Mouse (Mus musculus) small intestine, adult 2 months (tissue): Measurements from ENCODE around the gene Olfr1138. TPM values are rescaled to one million over a fixed set of nuclear protein-coding genes. Genes with fewer than 3 reads are reported as not detected.

Experiments
- H3K27ac ChIP-seq: fragments of 200-500 bp; 2 replicates; pipeline ENCODE4 v1.5.1; 2012; ENCODE audit warnings: low read depth, low read length, control low read depth, inconsistent platforms; ENCODE audit not compliant: insufficient read depth
- H3K27me3 ChIP-seq: fragments of 200-500 bp; 2 replicates; pipeline ENCODE4 v1.6.1; 2012; ENCODE audit warnings: mild to moderate bottlenecking, moderate library complexity, low read length, inconsistent platforms; ENCODE audit not compliant: control insufficient read depth, insufficient read depth
- H3K36me3 ChIP-seq: fragments of 200-500 bp; 2 replicates; pipeline ENCODE4 v1.6.1; 2012; ENCODE audit warnings: mild to moderate bottlenecking, low read length, control low read depth, inconsistent platforms; ENCODE audit not compliant: control insufficient read depth, insufficient read depth
- H3K4me1 ChIP-seq: fragments of 200-500 bp; 2 replicates; pipeline ENCODE4 v1.6.1; 2012; ENCODE audit warnings: low read length, inconsistent platforms, mixed read lengths; ENCODE audit not compliant: control insufficient read depth, insufficient read depth, insufficient read length
- H3K4me3 ChIP-seq: fragments of 200-500 bp; 2 replicates; pipeline ENCODE4 v1.5.1; 2012; ENCODE audit warnings: low read depth, mild to moderate bottlenecking, control low read depth, inconsistent platforms, low read length, moderate library complexity
- CTCF ChIP-seq: fragments of 200-500 bp; IDR thresholded peaks from 2 replicates; pipeline ENCODE4 v1.5.1; 2012; ENCODE audit warnings: low read depth, mild to moderate bottlenecking, control low read depth, inconsistent platforms, low read length, moderate library complexity, mixed read lengths; ENCODE audit not compliant: insufficient replicate concordance, insufficient read length; ENCODE audit errors: extremely low read depth
- POLR2A ChIP-seq: fragments of 200-500 bp; IDR thresholded peaks from 2 replicates; pipeline ENCODE4 v1.6.1; 2012; ENCODE audit warnings: low read depth, mild to moderate bottlenecking, control low read depth, inconsistent platforms, low read length, moderate library complexity
- WGBS: fragments of 180-500 bp; shearing (Covaris S2); methylation state at CpG from one replicate; pipeline ENCODE4 v1.1.7; 2018; 5-methylcytosine and 5-hydroxymethylcytosine counted together
- polyA plus RNA-seq: library from polyadenylated mRNA; depleted of rRNA; stranded (reverse); fragments of >200 nt; gene quantifications from 2 replicates; pipeline ENCODE4 v1.2.3, GENCODE M21; 2012; rRNA removed

Gene Olfr1138
- not detected in 2 replicates for polyA plus RNA-seq

- no peak for TF ChIP-seq CTCF
- no peak for TF ChIP-seq POLR2A
- WGBS, result 74% methylated on average over 1 of the region's 1 CpGs
Observed at GRCm38 (mm10) chr2:87739878-87740277, at the start of gene Olfr1138. Gene Olfr1138, minus strand, starts transcription at chr2:87739978.

GRCm38 (mm10) chr2:87779183-87779582, 39.4 kb upstream of the Olfr1138 start, which contains the start of gene Olfr152:
Gene Olfr152, plus strand, starts transcription at chr2:87779483.
- no peak within 1 kb of the TSS for H3K4me3 ChIP-seq
- H3K4me1 ChIP-seq, result no peaks in the 10 kb centered on the region
- TF ChIP-seq CTCF (no peak), POLR2A (no peak)
- no peaks in the 10 kb centered on the region for H3K27me3 ChIP-seq
- no peak within 1 kb of the TSS for H3K27ac ChIP-seq
- 71% methylated on average over 4 of the region's 4 CpGs for WGBS
- no peaks in the 10 kb centered on the region for H3K36me3 ChIP-seq

More at GRCm38 (mm10) chr2:87739878-87740277, at the start of gene Olfr1138:
- Histone ChIP-seq H3K4me1 (no peaks in the 10 kb centered on the region), H3K4me3 (no peak within 1 kb of the TSS), H3K36me3 (no peaks in the 10 kb centered on the region), H3K27ac (no peak within 1 kb of the TSS), H3K27me3 (no peaks in the 10 kb centered on the region)

- 28% methylated on average over 1 of the region's 1 CpGs for WGBS
- Histone ChIP-seq H3K4me1 (no peaks in the 10 kb centered on the region), H3K27me3 (no peaks in the 10 kb centered on the region), H3K27ac (no peak overlapping the region), H3K4me3 (no peak overlapping the region), H3K36me3 (no peaks in the 10 kb centered on the region)
- TF ChIP-seq POLR2A (no peak), CTCF (no peak)
Observed at GRCm38 (mm10) chr2:87776143-87776542, 36.4 kb upstream of the Olfr1138 start.

GRCm38 (mm10) chr2:87753891-87754290, 14.1 kb upstream of the Olfr1138 start, which contains the start of gene Olfr1141:
Gene Olfr1141, minus strand, starts transcription at chr2:87753991.
- Histone ChIP-seq H3K27me3 (no peaks in the 10 kb centered on the region), H3K4me1 (no peaks in the 10 kb centered on the region), H3K4me3 (no peak within 1 kb of the TSS), H3K36me3 (no peaks in the 10 kb centered on the region), H3K27ac (no peak within 1 kb of the TSS)
- WGBS, result 78% methylated on average over 1 of the region's 1 CpGs
- TF ChIP-seq POLR2A (no peak), CTCF (no peak)

- Histone ChIP-seq H3K36me3 (no peaks in the 10 kb centered on the region), H3K4me1 (no peaks in the 10 kb centered on the region), H3K27ac (no peak within 1 kb of the TSS), H3K4me3 (no peak within 1 kb of the TSS), H3K27me3 (no peaks in the 10 kb centered on the region)
- 65% methylated on average over 3 of the region's 3 CpGs for WGBS
- TF ChIP-seq POLR2A (no peak), CTCF (no peak)
Observed at GRCm38 (mm10) chr2:87743452-87743851, 3.7 kb upstream of the Olfr1138 start, which contains the start of gene Olfr1140. Gene Olfr1140, plus strand, starts transcription at chr2:87743752.

- no peak for TF ChIP-seq POLR2A
- no peak for TF ChIP-seq CTCF
Observed at GRCm38 (mm10) chr2:87713079-87713478, 26.7 kb downstream of the Olfr1138 start, which contains the start of gene Olfr1137. Gene Olfr1137, minus strand, starts transcription at chr2:87713179.

GRCm38 (mm10) chr2:87693847-87694246, 45.9 kb downstream of the Olfr1138 start, which contains the start of gene Olfr1136:
Gene Olfr1136, minus strand, starts transcription at chr2:87693947.
- Histone ChIP-seq H3K4me1 (no peaks in the 10 kb centered on the region), H3K27ac (no peak within 1 kb of the TSS), H3K36me3 (no peaks in the 10 kb centered on the region), H3K4me3 (no peak within 1 kb of the TSS), H3K27me3 (no peaks in the 10 kb centered on the region)
- TF ChIP-seq POLR2A, result no peak
- TF ChIP-seq CTCF, result no peak

More at GRCm38 (mm10) chr2:87713079-87713478, 26.7 kb downstream of the Olfr1138 start, which contains the start of gene Olfr1137:
- Histone ChIP-seq H3K36me3 (no peaks in the 10 kb centered on the region), H3K27me3 (no peaks in the 10 kb centered on the region), H3K27ac (no peak within 1 kb of the TSS), H3K4me1 (no peaks in the 10 kb centered on the region), H3K4me3 (no peak within 1 kb of the TSS)

Other genes with a start within 250 kb of the Olfr1138 start
- gene Pramel7, start 242.9 kb downstream of the Olfr1138 start, polyA plus RNA-seq, result not detected in 2 replicates
- not detected in 2 replicates for gene Pramel6, start 233.4 kb downstream of the Olfr1138 start, polyA plus RNA-seq
- not detected in 2 replicates for gene Olfr153, start 208.2 kb downstream of the Olfr1138 start, polyA plus RNA-seq
- not detected in 2 replicates for gene Olfr1128, start 194.4 kb downstream of the Olfr1138 start, polyA plus RNA-seq
- gene Olfr1129, start 166.1 kb downstream of the Olfr1138 start, polyA plus RNA-seq, result not detected in 2 replicates
- gene Olfr1130, start 133.8 kb downstream of the Olfr1138 start, polyA plus RNA-seq, result not detected in 2 replicates
- not detected in 2 replicates for gene Olfr1131, start 112.9 kb downstream of the Olfr1138 start, polyA plus RNA-seq
- not detected in 2 replicates for gene Olfr1132, start 102.4 kb downstream of the Olfr1138 start, polyA plus RNA-seq
- gene Olfr1133, start 92.6 kb downstream of the Olfr1138 start, polyA plus RNA-seq, result not detected in 2 replicates
- gene Olfr1134, start 81.5 kb downstream of the Olfr1138 start, polyA plus RNA-seq, result not detected in 2 replicates
- gene Olfr1135, start 66.3 kb downstream of the Olfr1138 start, polyA plus RNA-seq, result not detected in 2 replicates
- not detected in 2 replicates for gene Olfr1136, start 46.0 kb downstream of the Olfr1138 start, polyA plus RNA-seq
- not detected in 2 replicates for gene Olfr1137, start 26.8 kb downstream of the Olfr1138 start, polyA plus RNA-seq
- not detected in 2 replicates for gene Olfr1140, start 3.8 kb upstream of the Olfr1138 start, polyA plus RNA-seq
- not detected in 2 replicates for gene Olfr1141, start 14.0 kb upstream of the Olfr1138 start, polyA plus RNA-seq
- not detected in 2 replicates for gene Olfr152, start 39.5 kb upstream of the Olfr1138 start, polyA plus RNA-seq
- gene Olfr1143, start 60.6 kb upstream of the Olfr1138 start, polyA plus RNA-seq, result not detected in 2 replicates
- gene Olfr1145, start 69.8 kb upstream of the Olfr1138 start, polyA plus RNA-seq, result not detected in 2 replicates
- not detected in 2 replicates for gene Olfr1148, start 90.6 kb upstream of the Olfr1138 start, polyA plus RNA-seq
- gene Olfr1150-ps1, start 104.0 kb upstream of the Olfr1138 start, polyA plus RNA-seq, result not detected in 2 replicates
- not detected in 2 replicates for gene Olfr1151, start 115.9 kb upstream of the Olfr1138 start, polyA plus RNA-seq
- not detected in 2 replicates for gene Olfr1152, start 126.5 kb upstream of the Olfr1138 start, polyA plus RNA-seq
- gene Olfr1153, start 155.0 kb upstream of the Olfr1138 start, polyA plus RNA-seq, result not detected in 2 replicates
- not detected in 2 replicates for gene Olfr1154, start 165.2 kb upstream of the Olfr1138 start, polyA plus RNA-seq
- not detected in 2 replicates for gene Olfr1155, start 205.2 kb upstream of the Olfr1138 start, polyA plus RNA-seq
- not detected in 2 replicates for gene Olfr1156, start 213.1 kb upstream of the Olfr1138 start, polyA plus RNA-seq
- gene Olfr1157, start 228.3 kb upstream of the Olfr1138 start, polyA plus RNA-seq, result not detected in 2 replicates
- gene Olfr74, start 234.7 kb upstream of the Olfr1138 start, polyA plus RNA-seq, result not detected in 2 replicates